8 mouse cellular contexts compared by ENCODE assay signal in the genomic region with DNA sequence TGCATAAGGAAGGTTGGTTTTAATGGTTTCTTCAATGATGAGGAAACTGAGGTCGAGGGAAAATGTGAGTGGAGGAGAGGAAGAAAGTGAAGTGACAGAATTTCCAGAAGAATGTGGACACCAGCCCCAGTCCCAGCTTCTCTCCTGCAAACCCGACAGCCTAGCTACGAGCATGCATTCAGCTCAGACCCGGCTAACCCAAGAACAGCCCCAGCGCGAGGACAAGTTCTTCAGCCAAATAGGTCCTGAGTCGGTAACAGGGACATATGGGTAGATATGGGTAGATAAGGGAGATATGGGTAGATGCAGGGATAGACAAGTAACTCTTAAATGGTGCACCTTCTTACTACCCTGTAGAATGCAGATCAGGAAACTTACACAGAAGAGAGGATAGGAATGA. TPM values are rescaled to one million over a fixed set of nuclear protein-coding genes. Genes with fewer than 3 reads are reported as not detected.
DNase-seq lines count a peak whose midpoint lies in the region; ATAC-seq and TF ChIP-seq lines count a peak whose summit lies in the region.

No protein-coding gene starts in this region.

- H3K9ac ChIP-seq in heart, embryonic 15.5 days, result peak overlapping the region; percentile 82; the same call in 1 of the 2 replicates
- H3K9ac ChIP-seq in embryonic facial prominence, embryonic 15.5 days, result no peak overlapping the region
- peak overlapping the region; percentile 71; the same call in 1 of the 2 replicates for H3K9ac ChIP-seq in intestine, embryonic 15.5 days
- H3K9ac ChIP-seq in midbrain, postnatal 0 days (replicated peaks; ENCODE audit: low read length, poor library complexity, severe bottlenecking), result no peak overlapping the region

- intact Hi-C loops in gastrocnemius, postnatal 36 days (cut with DNase I), result loop anchor here (5.0 kb wide), 2 partner anchors 65 to 125 kb away; a partner anchor contains a TSS

- peak overlapping the region; percentile 72 for H3K4me2 ChIP-seq in heart, embryonic 15.5 days
- H3K4me2 ChIP-seq in embryonic facial prominence, embryonic 15.5 days (replicated peaks), result peak overlapping the region; percentile 61
- peak overlapping the region; percentile 68 for H3K4me2 ChIP-seq in intestine, embryonic 15.5 days (replicated peaks)
- peak overlapping the region; percentile 65; the same call in 1 of the 2 replicates for H3K4me2 ChIP-seq in midbrain, postnatal 0 days (ENCODE audit: low read depth, low read length, poor library complexity, severe bottlenecking)

- DNase-seq in heart, postnatal 4 days, result no peak
- no peak for DNase-seq in midbrain, postnatal 0 days (ENCODE audit: low spot score)
- DNase-seq in left cerebral cortex, adult 9 months (ENCODE audit: low spot score in 2 of 2), result no peak
- DNase-seq in thymus, postnatal 10 days (ENCODE audit: low spot score in 2 of 2), result no peak
- no peak for DNase-seq in gastrocnemius, postnatal 36 days

- peaks cover 60% of the 10 kb centered on the region for H3K4me1 ChIP-seq in heart, embryonic 15.5 days (replicated peaks)
- peaks cover 55% of the 10 kb centered on the region for H3K4me1 ChIP-seq in embryonic facial prominence, embryonic 15.5 days
- peaks cover 51% of the 10 kb centered on the region for H3K4me1 ChIP-seq in intestine, embryonic 15.5 days (replicated peaks)
- H3K4me1 ChIP-seq in midbrain, postnatal 0 days (ENCODE audit: insufficient read depth, low read length), result peaks cover 6% of the 10 kb centered on the region; the same call in 1 of the 2 replicates

- H3K27ac ChIP-seq in heart, embryonic 15.5 days, result no peak overlapping the region
- peak overlapping the region; percentile 40; the same call in 1 of the 2 replicates for H3K27ac ChIP-seq in embryonic facial prominence, embryonic 15.5 days (replicated peaks)
- no peak overlapping the region for H3K27ac ChIP-seq in intestine, embryonic 15.5 days
- no peak overlapping the region for H3K27ac ChIP-seq in midbrain, postnatal 0 days (ENCODE audit: low read depth, low read length)

- H3K4me3 ChIP-seq in heart, embryonic 15.5 days, result peak overlapping the region; percentile 89
- peak overlapping the region; percentile 71 for H3K4me3 ChIP-seq in embryonic facial prominence, embryonic 15.5 days (replicated peaks)
- H3K4me3 ChIP-seq in intestine, embryonic 15.5 days (replicated peaks), result peak overlapping the region; percentile 68
- H3K4me3 ChIP-seq in midbrain, postnatal 0 days (ENCODE audit: low read depth, low read length), result no peak overlapping the region

- H3K27me3 ChIP-seq in heart, embryonic 15.5 days, result no peaks in the 10 kb centered on the region
- no peaks in the 10 kb centered on the region for H3K27me3 ChIP-seq in embryonic facial prominence, embryonic 15.5 days
- no peaks in the 10 kb centered on the region for H3K27me3 ChIP-seq in intestine, embryonic 15.5 days (replicated peaks)
- peaks cover 5% of the 10 kb centered on the region; the same call in 1 of the 2 replicates for H3K27me3 ChIP-seq in midbrain, postnatal 0 days (ENCODE audit: insufficient read depth, low read length)

- 60% methylated on average over 7 of the region's 7 CpGs for WGBS in heart, embryonic 15.5 days
- 70% methylated on average over 7 of the region's 7 CpGs for WGBS in embryonic facial prominence, embryonic 15.5 days
- 56% methylated on average over 7 of the region's 7 CpGs for WGBS in intestine, embryonic 15.5 days
- WGBS in midbrain, postnatal 0 days, result 75% methylated on average over 7 of the region's 7 CpGs

- ATAC-seq in heart, embryonic 15.5 days (replicated peaks; ENCODE audit: insufficient number of reproducible peaks, insufficient read depth, low FRiP score, low read depth), result no peak
- ATAC-seq in embryonic facial prominence, embryonic 15.5 days (ENCODE audit: insufficient number of reproducible peaks, low FRiP score, low TSS enrichment, low read depth), result no peak
- no peak for ATAC-seq in intestine, embryonic 15.5 days
- ATAC-seq in midbrain, postnatal 0 days (ENCODE audit: low FRiP score), result no peak

- no peaks in the 10 kb centered on the region for H3K9me3 ChIP-seq in heart, embryonic 15.5 days (replicated peaks)
- no peaks in the 10 kb centered on the region for H3K9me3 ChIP-seq in embryonic facial prominence, embryonic 15.5 days (replicated peaks)
- H3K9me3 ChIP-seq in intestine, embryonic 15.5 days, result no peaks in the 10 kb centered on the region
- no peaks in the 10 kb centered on the region for H3K9me3 ChIP-seq in midbrain, postnatal 0 days (ENCODE audit: low read length)

- no peaks in the 10 kb centered on the region for H3K36me3 ChIP-seq in heart, embryonic 15.5 days
- no peaks in the 10 kb centered on the region for H3K36me3 ChIP-seq in embryonic facial prominence, embryonic 15.5 days
- no peaks in the 10 kb centered on the region for H3K36me3 ChIP-seq in intestine, embryonic 15.5 days
- H3K36me3 ChIP-seq in midbrain, postnatal 0 days (ENCODE audit: insufficient read depth, low read length), result no peaks in the 10 kb centered on the region

- TF ChIP-seq CTCF in midbrain, postnatal 0 days (IDR thresholded peaks at IDR 0.05), result no peak

RNA-seq across cellular contexts. Expression of a gene that starts 1.4 kb away (rescaled TPM):
- 3.4 and 4.3 TPM in 2 replicates for polyA plus RNA-seq in heart, embryonic 15.5 days (2015; fragmentation: Nextera tagmentation; extraction: Ambion mirVana)
- 10 to 100 TPM; 13.2 to 14.6 TPM for total RNA-seq in heart, postnatal 4 days (2021)
- 10.3 and 11.0 TPM in 2 replicates for polyA plus RNA-seq in embryonic facial prominence, embryonic 15.5 days (2015; fragmentation: Nextera tagmentation; extraction: Ambion mirVana)
- polyA plus RNA-seq in intestine, embryonic 15.5 days (2015; fragmentation: Nextera tagmentation; extraction: Ambion mirVana), result 6.4 and 6.9 TPM in 2 replicates
- 2.1 and 2.5 TPM in 2 replicates for total RNA-seq in midbrain, postnatal 0 days (2014; rRNA removed)
- polyA plus RNA-seq in midbrain, postnatal 0 days (2015; fragmentation: Nextera tagmentation; extraction: Ambion mirVana), result 1.4 and 1.5 TPM in 2 replicates
- total RNA-seq in gastrocnemius, postnatal 36 days (2021), result 1 to 10 TPM; 2.7 to 3.9 TPM

Comparison
In these comparisons a context has a peak if more than half of its experiments do, and no peak if none do; other contexts are left out.
1. H3K9ac ChIP-seq: peak in heart, embryonic 15.5 days (single experiment) and intestine, embryonic 15.5 days (single experiment); none in embryonic facial prominence, embryonic 15.5 days (single experiment) and midbrain, postnatal 0 days (single experiment).
2. Peak in every context shown above with its lines, with median percentiles within 50 percentile points of each other: H3K4me2 ChIP-seq.